In genomic region chr13:54072526-54073057, GRCm38 (mm10) we compare ENCODE assay signal across 8 mouse cellular contexts. TPM values are rescaled to one million over a fixed set of nuclear protein-coding genes. Genes with fewer than 3 reads are reported as not detected.
DNase-seq lines count a peak whose midpoint lies in the region; ATAC-seq and TF ChIP-seq lines count a peak whose summit lies in the region.

No protein-coding gene starts in this region.

- WGBS in lung, postnatal 0 days = 15% methylated on average over 10 of the region's 10 CpGs
- WGBS in embryonic facial prominence, embryonic 12.5 days = 34% methylated on average over 10 of the region's 10 CpGs
- WGBS in intestine, embryonic 15.5 days = 23% methylated on average over 10 of the region's 10 CpGs
- 39% methylated on average over 10 of the region's 10 CpGs for WGBS in neural tube, embryonic 15.5 days

- TF ChIP-seq EP300 in lung, postnatal 0 days (IDR thresholded peaks at IDR 0.05) = no peak

- no peak for TF ChIP-seq CTCF in lung, postnatal 0 days (IDR thresholded peaks at IDR 0.05)

- no peak overlapping the region for H3K9ac ChIP-seq in lung, postnatal 0 days (replicated peaks; ENCODE audit: low read depth)
- H3K9ac ChIP-seq in embryonic facial prominence, embryonic 12.5 days = peak overlapping the region; percentile 75
- peak overlapping the region; percentile 90 for H3K9ac ChIP-seq in intestine, embryonic 15.5 days
- H3K9ac ChIP-seq in neural tube, embryonic 15.5 days (replicated peaks) = peak overlapping the region; percentile 75

- DNase-seq in lung, postnatal 0 days (ENCODE audit: low spot score) = peak; percentile 20
- no peak for DNase-seq in lung, postnatal 36 days
- DNase-seq in natural killer cell, adult 2 months (ENCODE audit: low spot score in 2 of 2) = no peak
- DNase-seq in left cerebral cortex, adult 9 months (ENCODE audit: low spot score in 2 of 2) = no peak
- DNase-seq in spleen, adult 12 weeks (ENCODE audit: low spot score) = no peak

- H3K27ac ChIP-seq in lung, postnatal 0 days (ENCODE audit: low read length) = peak overlapping the region; percentile 74
- 0 out of 2 replicates have a peak overlapping the region, but pooled peaks have one; percentile 23 for H3K27ac ChIP-seq in embryonic facial prominence, embryonic 12.5 days
- peak overlapping the region; percentile 81 for H3K27ac ChIP-seq in intestine, embryonic 15.5 days
- peak overlapping the region; percentile 84 for H3K27ac ChIP-seq in neural tube, embryonic 15.5 days (replicated peaks)

- H3K27me3 ChIP-seq in lung, postnatal 0 days (replicated peaks; ENCODE audit: insufficient read depth, low read length) = no peaks in the 10 kb centered on the region
- H3K27me3 ChIP-seq in embryonic facial prominence, embryonic 12.5 days = no peaks in the 10 kb centered on the region
- H3K27me3 ChIP-seq in intestine, embryonic 15.5 days (replicated peaks) = no peaks in the 10 kb centered on the region
- no peaks in the 10 kb centered on the region for H3K27me3 ChIP-seq in neural tube, embryonic 15.5 days (replicated peaks)

- peak overlapping the region; percentile 82 for H3K4me2 ChIP-seq in lung, postnatal 0 days (replicated peaks; ENCODE audit: low read depth, low read length)
- peak overlapping the region; percentile 68 for H3K4me2 ChIP-seq in embryonic facial prominence, embryonic 12.5 days (replicated peaks)
- H3K4me2 ChIP-seq in intestine, embryonic 15.5 days (replicated peaks) = peak overlapping the region; percentile 75
- H3K4me2 ChIP-seq in neural tube, embryonic 15.5 days = peak overlapping the region; percentile 73

- no peaks in the 10 kb centered on the region for H3K9me3 ChIP-seq in lung, postnatal 0 days (ENCODE audit: low read length)
- no peaks in the 10 kb centered on the region for H3K9me3 ChIP-seq in embryonic facial prominence, embryonic 12.5 days
- no peaks in the 10 kb centered on the region for H3K9me3 ChIP-seq in intestine, embryonic 15.5 days
- no peaks in the 10 kb centered on the region for H3K9me3 ChIP-seq in neural tube, embryonic 15.5 days (replicated peaks)

- H3K4me1 ChIP-seq in lung, postnatal 0 days (ENCODE audit: insufficient read depth, low read depth, low read length) = peaks cover 3% of the 10 kb centered on the region; the same call in 1 of the 2 replicates
- peaks cover 9% of the 10 kb centered on the region; the same call in 1 of the 2 replicates for H3K4me1 ChIP-seq in embryonic facial prominence, embryonic 12.5 days
- 0 out of 2 replicates have a peak, but pooled peaks cover 8% of the 10 kb centered on the region for H3K4me1 ChIP-seq in intestine, embryonic 15.5 days (replicated peaks)
- peaks cover 16% of the 10 kb centered on the region for H3K4me1 ChIP-seq in neural tube, embryonic 15.5 days

- ATAC-seq in lung, postnatal 0 days = no peak
- ATAC-seq in embryonic facial prominence, embryonic 12.5 days (ENCODE audit: insufficient number of reproducible peaks, insufficient read depth, low FRiP score, low TSS enrichment) = no peak
- ATAC-seq in intestine, embryonic 15.5 days = no peak
- ATAC-seq in neural tube, embryonic 15.5 days (ENCODE audit: low FRiP score) = no peak

- peak overlapping the region; percentile 67 for H3K4me3 ChIP-seq in lung, postnatal 0 days (ENCODE audit: low read depth, low read length)
- peak overlapping the region; percentile 68 for H3K4me3 ChIP-seq in embryonic facial prominence, embryonic 12.5 days
- H3K4me3 ChIP-seq in intestine, embryonic 15.5 days (replicated peaks) = peak overlapping the region; percentile 80
- peak overlapping the region; percentile 69 for H3K4me3 ChIP-seq in neural tube, embryonic 15.5 days (replicated peaks)

- no peaks in the 10 kb centered on the region for H3K36me3 ChIP-seq in lung, postnatal 0 days (ENCODE audit: insufficient read depth, low read length)
- H3K36me3 ChIP-seq in embryonic facial prominence, embryonic 12.5 days = no peaks in the 10 kb centered on the region
- no peaks in the 10 kb centered on the region for H3K36me3 ChIP-seq in intestine, embryonic 15.5 days
- no peaks in the 10 kb centered on the region for H3K36me3 ChIP-seq in neural tube, embryonic 15.5 days

RNA-seq across cellular contexts. Expression of gene Sfxn1, which starts 0.9 kb away (rescaled TPM):
- polyA plus RNA-seq in lung, postnatal 0 days (2015; fragmentation: Nextera tagmentation; extraction: Ambion mirVana) = 18.9 and 19.1 TPM in 2 replicates
- 67.0 and 67.1 TPM in 2 replicates for polyA plus RNA-seq in embryonic facial prominence, embryonic 12.5 days (2016; fragmentation: Nextera tagmentation; extraction: Ambion mirVana)
- 80.2 and 88.6 TPM in 2 replicates for polyA plus RNA-seq in intestine, embryonic 15.5 days (2015; fragmentation: Nextera tagmentation; extraction: Ambion mirVana)
- 73.1 and 75.6 TPM in 2 replicates for polyA plus RNA-seq in neural tube, embryonic 15.5 days (2015; fragmentation: Nextera tagmentation; extraction: Ambion mirVana)

RNA-seq across cellular contexts. Expression of gene Drd1, which starts 17.1 kb away (rescaled TPM):
- 0.13 and 0.18 TPM in 2 replicates for polyA plus RNA-seq in lung, postnatal 0 days (2015; fragmentation: Nextera tagmentation; extraction: Ambion mirVana)
- 0.20 and 0.22 TPM in 2 replicates for polyA plus RNA-seq in embryonic facial prominence, embryonic 12.5 days (2016; fragmentation: Nextera tagmentation; extraction: Ambion mirVana)
- 0.16 and 0.21 TPM in 2 replicates for polyA plus RNA-seq in intestine, embryonic 15.5 days (2015; fragmentation: Nextera tagmentation; extraction: Ambion mirVana)
- 1.3 and 2.0 TPM in 2 replicates for polyA plus RNA-seq in neural tube, embryonic 15.5 days (2015; fragmentation: Nextera tagmentation; extraction: Ambion mirVana)

Comparison
In these comparisons a context has a peak if more than half of its experiments do, and no peak if none do; other contexts are left out.
1. H3K27ac ChIP-seq: peak in every context shown above with its lines; median percentile 84 in neural tube, embryonic 15.5 days; 81 in intestine, embryonic 15.5 days; 74 in lung, postnatal 0 days; 23 in embryonic facial prominence, embryonic 12.5 days.